Mouse (Mus musculus) spleen, postnatal 14 days (tissue): ENCODE results near the gene Tram2.

ENCODE experiments used
- DNase-seq, 2 experiments: peaks; one replicate each; pipeline ENCODE4 v3.0.0; 2021 to 2022; ENCODE audit warnings: low spot score in 2 of 2

The Tram2 gene

DNA sequence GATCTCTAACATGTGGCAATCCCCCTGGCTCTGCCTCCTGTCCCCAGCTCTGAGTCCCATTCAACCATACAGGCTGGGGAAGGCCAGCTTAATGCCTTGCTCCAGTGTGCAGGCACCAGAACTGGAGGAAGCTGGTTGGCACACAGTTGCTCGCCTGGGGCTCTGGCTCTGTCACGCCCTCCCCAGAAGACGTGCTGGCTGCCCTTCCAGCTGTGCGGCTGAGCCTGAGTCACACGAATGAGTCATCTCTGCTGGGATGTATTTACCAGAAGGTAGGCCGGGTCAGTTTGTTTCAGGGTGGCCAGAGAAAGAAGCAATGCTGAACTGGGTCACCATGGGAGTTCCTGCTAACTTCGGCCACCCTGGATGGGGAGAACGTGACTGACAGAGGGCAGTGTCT, 64.6 kb downstream of the Tram2 start:
- DNase-seq = no peak

DNA sequence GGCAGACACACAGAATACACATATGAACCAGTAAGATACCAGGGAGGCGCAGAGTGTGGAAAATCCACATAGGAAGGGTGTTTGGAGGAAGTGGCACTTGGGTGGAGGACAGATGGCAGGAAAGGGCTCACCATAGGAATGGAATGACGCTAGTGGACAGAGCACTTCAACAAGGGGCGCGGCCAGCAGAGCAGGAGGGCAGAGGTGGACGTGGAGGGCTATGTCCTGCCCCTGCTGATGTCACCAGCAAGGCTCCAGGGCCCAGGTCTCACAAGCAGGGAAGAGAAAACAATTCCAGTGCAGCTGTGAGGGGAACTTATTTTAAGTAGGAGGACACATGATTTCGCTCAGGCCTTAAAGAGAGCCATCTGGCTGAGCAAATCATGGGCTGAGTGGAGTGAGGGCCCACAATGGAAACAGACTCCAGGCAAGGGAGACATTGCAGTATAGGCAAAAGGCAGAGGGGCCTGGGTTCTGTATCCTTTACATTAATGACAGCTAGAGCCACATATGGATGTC, 68.7 kb downstream of the Tram2 start:
- DNase-seq = no peak

DNA sequence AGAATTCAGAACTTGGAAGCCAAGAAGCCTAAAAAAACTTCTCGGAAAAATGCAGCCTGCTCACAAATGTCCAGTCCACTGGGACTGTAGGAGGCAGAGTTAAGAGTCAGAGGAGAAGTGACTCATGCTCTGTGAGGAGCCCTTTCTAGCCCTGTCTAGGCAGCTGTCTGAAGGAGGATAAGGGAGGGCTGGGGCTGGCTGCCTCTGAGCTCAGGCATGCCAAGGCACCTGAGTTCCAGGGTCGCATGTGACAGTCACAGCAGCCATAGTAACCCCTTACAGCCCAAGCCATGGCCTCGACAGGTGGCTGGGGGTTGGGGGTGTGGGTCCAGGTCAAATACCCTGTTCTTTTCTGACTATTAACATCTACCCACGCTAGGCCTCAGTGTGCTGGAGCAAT, 70.1 kb downstream of the Tram2 start:
- no peak for DNase-seq

DNA sequence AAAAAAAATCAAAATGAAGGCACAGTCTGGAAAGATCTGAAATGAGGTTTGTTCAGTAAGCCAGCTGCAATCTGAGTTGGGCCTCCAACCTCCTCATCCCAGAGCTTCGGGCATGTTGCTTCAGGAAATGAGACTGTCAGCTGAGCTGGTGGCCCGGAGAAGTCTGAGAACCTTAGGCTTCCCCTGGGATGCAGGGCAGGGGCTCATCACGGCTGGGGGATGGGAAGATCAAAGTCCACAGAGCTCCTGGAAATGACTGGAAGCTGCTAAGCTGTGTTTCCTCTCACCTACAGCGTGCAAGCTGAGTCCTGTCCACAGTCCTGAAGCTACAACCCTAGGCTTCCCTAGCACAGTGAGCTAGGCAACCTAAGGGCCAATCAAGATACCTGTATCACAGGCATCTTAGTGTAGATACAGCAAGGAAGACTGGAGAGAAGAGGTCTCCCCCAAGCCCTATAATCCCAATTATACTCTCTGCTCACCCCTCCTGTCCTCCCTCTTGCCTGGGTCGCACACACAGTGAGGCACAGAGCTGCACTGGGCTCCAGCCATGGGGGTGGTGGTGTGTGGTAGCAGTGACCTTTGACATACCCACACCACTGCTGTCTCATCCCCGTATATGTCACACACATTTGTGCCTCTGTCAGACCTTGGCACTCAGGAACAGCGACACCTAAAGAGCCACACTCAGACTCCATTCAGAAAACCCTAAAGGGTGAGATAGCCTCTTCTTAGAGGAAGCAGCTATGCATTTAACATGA, 70.9 kb downstream of the Tram2 start:
- DNase-seq = no peak

DNA sequence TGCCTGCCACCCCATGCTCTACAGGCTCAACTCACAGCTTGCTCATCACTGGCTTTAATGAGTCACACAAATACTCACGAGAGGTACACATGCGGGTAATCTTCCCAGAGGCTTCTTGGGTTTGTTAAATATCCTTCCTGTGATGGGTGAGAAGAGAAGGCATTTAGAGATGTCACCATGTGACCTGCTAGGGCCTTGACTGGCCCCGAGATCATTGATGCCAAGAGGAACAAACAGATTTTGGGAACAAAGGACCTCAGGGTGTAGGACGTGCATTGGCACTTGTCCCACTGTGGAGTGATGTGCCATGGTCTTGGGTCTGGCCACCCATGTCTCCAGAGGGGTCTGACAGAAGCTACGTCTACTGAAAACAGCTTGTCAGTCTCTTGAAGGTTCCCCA, 72.3 kb downstream of the Tram2 start:
- no peak for DNase-seq

DNA sequence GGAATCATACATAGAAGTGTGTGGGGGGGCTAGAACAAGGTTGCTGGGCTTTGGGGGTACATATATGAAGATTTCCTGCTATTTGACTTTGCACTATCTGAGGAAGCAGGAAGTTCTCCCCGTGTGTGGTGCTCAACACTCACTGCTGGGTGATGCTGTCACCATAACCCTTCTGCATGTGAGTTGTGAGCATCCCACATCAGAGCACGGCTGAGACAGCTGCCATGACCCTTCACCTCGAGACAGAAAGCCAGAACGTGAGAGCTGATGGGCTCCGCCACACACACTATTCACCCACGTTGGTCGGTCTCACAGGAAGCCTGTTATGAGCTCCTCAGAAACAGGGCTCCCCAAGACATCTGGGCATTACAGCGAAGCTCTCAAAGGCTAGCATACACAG, 74.4 kb downstream of the Tram2 start:
- no peak for DNase-seq

DNA sequence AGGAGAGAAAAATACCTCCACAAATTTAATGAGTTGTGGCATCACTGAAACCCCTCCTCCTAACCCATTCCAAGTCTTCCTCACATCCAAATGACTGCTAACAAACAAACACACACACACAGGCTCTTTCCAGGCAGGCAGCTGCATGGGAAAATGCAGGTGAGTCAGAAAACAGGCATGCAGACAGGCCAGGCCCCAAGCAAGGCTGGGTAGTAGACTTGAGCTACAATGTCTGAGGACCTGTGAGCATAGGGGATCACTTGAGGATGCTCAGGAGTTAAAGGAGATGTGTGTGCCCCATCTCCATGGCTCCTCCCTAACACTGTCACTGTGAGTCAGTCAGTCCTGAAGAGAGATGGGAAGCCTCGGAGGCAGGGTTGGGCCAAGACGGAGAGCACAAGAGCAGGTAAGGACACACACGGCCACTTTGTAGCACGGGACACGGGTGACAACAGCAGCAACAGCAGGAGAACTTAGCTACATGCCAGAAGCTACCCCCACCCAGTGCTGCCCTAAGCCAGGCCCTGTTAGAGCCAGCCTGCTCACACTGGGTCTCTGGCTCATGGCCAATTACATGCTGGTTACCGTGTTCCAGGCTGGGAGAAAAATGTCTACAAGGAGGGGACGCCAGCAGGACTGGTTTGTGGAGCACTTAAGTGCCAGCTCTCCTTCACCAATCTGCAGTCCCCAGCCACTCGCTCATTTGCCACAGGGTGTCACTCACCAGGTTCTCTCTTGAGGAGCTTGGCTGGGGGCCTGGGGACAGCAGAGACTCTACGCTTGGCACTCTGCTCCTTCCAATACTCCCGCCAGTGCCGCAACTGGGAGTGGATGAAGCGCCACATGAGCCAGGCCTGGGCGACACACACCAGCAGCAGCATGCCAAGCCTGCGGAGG, 76.5 kb downstream of the Tram2 start:
- no peak for DNase-seq

DNA sequence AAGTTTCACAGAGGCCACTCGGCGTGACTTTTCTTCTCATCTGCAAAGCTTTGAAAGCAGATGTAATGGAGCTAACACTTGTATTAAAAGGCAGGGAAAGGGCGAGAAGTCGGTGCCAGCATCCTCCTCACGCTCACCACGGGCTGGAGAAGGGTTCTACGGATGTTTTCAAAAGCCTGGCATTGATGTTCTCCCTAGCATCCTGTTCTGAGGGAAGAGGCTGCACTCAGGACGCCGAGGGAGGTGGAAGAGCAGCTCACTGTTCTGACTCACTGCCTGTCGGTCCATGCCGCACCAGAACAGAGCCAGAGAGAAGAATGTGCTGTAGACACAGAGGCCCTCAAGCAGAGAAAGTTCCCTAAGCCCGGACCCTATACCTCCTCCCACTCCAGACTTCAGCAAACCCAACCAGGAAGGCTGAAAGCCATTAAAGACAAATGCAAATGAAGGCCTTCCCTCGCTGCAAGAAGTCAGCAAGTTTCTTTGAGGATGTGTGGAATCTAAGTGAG, 81.1 kb downstream of the Tram2 start:
- DNase-seq = no peak

DNA sequence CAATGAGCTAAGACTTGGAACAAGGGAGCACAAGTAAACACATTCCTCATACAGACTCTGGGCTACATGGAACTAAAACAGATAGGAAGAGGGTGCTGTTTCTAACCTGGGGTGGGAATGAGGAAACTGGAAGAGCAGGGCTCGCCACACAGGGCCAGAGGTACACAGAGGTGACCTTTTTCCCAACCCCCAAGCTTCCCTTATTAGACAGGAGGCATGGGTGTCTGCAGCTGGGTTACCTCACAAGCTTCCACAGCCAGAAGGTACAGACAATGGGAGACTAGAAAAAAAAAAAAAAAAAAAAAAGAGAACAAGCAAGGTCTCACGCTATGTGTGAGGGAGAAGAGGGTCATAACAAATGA, 81.7 kb downstream of the Tram2 start:
- no peak for DNase-seq

DNA sequence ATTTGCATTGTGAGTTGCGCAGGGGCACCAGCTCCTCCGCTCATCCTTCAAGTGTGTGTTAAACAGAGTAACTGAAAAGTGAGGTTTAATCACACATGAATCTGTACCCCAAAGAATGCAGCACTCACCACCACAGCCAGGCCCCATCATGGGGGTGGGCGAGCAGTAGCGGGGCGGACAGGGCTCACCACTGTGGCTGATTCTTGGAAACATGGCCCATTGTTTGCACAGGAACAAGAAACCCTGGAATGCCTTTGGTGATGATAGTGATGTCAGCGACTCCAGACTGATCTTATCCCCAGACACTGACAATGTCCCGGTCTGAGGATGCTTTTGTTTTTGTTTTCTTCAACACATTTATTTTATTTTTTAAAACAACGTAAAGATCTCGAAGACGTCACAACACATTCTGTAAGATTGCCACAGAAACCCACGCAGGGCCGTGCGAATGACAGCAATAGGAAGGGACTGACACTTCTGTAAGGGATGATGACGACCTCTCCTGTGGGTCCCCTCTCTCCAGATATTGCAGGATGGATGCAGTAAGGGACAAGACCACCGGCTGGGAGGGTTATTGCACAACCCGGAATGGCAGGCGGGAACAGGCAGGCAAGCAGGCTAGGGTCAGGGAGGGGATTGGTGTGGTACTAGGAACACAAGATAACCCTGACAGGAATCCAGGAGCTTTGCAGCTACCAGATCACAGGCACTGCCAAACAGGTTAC, 82.3 kb downstream of the Tram2 start:
- DNase-seq = no peak

DNA sequence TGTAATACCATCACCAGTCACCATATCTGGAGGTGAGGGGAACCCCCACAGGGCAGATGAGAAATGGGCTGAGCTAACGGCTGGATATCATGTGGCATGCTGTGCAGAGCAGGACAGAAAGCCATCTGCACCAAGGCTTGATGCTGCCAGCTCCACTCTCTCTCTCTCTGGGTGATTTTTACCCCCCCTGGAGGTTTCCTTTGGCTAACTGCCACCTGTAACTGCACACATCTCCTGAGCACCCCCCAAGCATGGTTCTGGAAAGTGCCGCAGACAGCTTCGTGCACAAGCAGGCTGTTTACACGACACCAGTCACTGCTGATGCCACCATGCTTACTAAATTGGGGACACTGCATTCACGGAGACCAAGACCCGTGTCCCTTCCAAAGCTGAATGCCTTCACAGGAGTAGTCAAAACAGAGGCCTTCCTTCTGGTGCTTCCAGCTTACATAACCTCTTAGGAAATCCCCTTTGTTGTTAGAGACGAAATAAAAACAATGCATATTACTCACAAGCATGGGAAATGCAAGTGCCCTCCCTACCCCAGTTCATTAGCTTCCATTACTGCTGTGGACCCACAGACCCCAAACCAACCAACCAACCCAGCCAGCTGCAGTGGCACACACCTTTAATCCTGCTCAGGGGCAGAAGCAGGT, 83.6 kb downstream of the Tram2 start:
- no peak for DNase-seq

DNA sequence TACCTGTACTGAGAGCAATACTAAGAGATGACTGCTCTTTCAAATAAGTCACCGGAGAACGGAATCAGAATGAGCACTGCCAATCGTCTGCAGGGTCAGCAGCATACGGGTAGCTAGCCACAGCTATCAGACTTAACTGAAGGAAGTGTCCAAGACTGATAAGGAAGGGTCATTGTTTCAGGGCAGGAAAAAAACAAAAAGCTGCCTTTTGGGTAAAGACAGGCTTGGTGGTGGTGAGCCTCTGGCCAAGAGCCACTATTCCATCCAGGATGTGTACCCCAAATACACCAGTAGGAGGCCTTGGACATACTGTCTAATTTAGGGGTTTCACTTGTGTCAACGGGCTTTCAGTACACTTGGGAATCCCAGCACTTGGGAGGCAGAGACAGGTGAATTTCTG, 84.7 kb downstream of the Tram2 start:
- no peak for DNase-seq

DNA sequence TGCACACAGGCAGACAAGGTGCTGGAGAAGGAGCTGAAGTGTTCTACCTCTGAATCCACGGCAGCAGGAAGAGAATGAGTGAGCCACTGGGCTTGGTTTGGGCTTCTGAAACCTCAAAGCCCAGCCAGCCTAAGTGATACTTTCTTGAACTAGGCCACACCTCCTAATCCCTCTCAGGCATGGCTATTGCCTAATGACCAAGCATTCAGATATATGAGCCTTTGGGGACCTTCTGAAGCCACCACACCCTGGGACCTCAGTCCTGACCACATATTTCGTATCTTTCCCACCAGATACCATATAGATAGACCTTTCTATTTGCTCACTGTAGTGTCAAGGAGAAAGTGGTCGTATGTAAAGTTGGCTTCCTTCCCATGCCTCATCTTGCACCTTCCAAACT, 85.3 kb downstream of the Tram2 start:
- DNase-seq = no peak

DNA sequence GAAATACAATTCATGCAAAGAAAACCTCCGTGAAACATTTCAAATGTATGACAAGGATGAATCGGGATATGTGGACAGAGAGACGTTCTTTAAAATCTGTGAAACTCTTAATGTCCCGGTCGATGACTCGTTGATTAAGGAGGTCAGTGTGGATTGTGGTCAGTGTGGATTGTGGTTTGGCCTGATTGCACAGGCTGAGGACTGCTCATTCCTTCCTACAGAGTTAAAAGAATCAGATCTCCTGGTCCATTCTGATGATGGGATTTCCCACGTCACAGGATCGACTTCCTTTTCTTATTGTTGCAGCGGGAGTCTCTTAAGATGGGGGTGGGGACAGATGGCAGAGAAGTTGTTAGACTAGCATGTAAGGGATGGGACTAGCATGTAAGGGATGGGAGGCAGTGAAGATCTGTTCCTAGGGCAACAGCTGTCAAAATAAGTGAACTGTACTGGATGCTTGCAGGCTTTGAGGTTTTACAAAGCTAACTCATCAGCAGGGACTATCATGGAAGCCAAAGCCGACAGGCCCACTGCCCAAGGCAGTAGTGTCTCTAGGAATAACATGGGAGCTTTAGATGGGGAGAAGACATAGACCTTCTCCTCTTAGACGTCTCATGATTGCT, 89.5 kb downstream of the Tram2 start:
- DNase-seq = no peak

DNA sequence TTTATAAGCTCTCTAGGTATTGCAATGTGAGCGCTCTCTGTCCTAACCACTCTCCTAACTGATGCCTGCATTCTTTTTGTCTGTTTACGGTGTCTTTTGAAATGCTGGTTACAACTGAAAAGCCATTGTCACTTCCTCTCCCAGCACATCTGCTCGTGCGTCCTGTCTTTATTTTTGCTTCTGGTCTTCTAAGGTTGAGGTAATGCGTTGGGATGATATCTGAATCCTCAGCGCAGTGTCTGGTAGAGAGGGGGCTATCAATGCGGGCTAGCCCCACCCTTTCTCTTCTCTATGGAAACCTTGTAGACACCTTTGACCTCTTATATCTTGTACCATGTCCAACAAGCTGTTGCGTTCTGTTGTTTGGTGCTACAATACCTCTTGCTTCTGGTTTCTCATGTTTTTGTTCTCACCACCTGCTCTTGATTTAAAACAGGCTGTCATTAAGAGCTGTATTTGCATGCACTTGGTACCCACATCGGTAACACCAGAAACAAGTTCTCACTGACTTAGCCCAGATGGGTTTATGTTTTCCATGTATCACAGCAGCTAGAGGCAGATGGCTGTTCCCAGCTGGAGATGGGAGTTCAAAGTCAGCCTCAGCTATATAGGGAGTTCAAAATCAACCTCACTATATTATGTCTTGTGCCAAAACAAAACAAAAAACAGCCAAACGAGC, 92.5 kb downstream of the Tram2 start:
- no peak for DNase-seq

DNA sequence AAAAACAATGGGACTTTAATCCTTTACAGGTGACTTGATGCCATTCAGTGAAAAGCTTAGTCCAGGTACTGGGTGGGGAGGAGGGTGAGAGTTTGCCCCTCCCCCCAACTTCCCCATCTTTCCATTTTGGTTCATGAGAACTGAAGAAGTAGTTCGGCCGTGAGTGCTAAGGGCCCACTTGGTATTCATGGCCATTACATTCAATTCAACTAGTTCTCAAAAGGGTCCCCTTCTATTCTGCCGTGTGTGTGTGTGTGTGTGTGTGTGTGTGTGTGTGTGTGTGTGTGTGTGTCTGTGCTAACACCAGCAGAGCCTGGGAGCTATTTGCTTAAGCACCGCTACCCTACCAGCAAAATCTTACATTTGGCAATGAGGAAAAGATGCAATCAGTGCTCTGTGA, 94.4 kb downstream of the Tram2 start:
- DNase-seq = no peak

DNA sequence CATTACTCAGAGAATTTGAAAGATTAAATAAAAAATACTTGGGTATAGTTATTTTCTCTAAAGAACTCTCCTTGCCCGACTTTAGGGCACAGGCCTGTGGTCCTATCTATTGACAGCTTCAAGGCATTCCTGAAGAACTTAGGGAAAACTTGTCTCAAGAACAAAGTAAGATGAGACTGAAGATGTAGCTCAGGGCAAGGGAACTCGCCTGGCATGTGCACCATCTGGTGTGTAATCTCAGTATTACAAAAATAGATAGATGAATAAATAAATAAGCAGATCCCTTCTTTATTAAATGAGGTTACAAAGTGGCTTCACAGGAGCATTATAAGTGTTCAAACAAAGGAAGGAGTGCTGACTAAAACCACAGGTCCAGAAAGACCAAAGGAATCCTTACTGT, 94.9 kb downstream of the Tram2 start:
- no peak for DNase-seq

DNA sequence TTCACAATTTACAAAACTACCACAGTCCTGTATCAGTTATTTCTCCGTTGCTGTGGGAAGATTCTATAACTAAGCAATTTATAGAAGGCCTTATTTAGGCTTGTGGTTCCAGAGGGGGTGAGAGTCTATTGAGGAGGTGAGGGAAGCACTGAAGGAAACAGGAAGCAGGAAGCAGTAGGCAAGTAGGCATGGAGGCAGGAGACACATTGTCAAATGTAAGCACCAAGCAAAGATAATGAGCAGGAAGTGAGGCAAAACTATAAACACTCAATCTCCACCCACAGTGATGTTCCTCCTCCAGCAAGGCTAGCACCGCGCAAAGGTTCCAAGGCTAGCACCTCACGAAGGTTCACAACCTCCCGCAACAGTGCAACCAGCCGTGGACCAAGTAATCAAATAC, 97.3 kb downstream of the Tram2 start:
- no peak for DNase-seq

DNA sequence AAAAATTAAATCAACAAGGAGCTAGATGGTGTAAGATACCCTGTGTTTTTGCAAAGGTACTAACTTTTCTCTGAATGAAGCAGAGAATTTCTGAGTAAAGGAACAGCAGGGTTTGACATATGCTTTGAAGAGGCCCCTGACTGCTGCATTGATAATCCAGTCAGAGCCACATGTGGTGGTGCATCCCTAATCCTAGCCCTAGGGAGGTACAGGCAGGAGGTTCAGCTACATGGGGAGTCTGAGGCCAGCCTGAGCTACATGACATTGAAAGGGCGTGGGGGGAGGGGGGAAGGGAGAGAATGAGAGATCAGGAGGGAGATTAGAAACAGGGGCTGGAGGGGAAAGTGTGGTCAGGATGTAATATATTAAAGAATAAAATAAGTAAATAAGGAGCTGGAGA, 98.5 kb downstream of the Tram2 start:
- DNase-seq = no peak

DNA sequence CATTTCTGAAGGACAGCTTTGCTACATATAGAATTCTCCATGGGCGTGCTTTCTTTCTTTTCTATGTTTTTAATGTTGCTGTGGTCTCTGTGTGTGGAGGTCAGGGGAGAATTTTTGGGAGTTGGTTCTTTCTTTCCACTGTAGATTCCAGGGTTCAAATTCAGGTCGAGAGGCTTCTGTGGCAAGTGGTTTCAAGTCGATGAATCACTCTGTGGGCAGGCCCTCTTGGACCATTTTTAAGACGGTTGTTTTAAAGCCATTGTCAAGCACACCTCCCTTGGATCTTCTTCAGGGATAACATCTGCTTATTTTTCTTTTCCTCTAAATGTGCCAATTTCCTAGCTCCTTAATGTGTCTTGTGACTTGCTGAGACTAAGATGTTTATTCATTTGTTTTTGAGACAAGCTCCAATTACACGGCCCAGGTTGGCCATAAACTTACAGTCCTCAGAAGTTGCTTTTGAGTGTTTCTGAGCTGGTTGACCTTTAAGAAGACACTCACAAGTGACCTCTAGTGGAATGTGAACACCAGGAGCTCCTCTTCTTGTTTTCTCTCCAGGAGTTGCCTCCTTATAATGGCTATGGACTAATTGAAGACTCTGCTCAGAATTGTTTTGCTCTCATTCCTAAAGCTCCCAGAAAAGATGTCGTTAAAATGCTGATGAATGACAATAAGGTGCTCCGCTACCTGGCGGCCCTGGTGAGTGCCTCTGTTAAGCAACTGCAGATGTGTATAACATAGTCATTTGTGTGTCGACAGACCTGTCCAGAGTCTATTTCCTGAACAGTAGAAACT, 104.5 kb downstream of the Tram2 start:
- no peak for DNase-seq
